Mouse (Mus musculus): ENCODE measurements around the gene Pald1. TPM values are rescaled to one million over a fixed set of nuclear protein-coding genes. Genes with fewer than 3 reads are reported as not detected.

Pald1 gene
- total RNA-seq, 2 experiments from 2014 or later, result 4.0 to 7.2 TPM

GRCm38 (mm10) chr10:61357658-61358057 is 25.7 kb downstream of the Pald1 start:
- TF ChIP-seq CTCF (IDR thresholded peaks at IDR 0.05), result peak; percentile 36; the same call in 1 of the 2 replicates
- intact Hi-C loops (cut with DNase I), result no loop called here
- DNase-seq, result peak; percentile 66
- Histone ChIP-seq H3K27ac (peak overlapping the region; percentile 20), H3K4me3 (no peak overlapping the region)

- intact Hi-C loops (cut with DNase I), result no loop called here
- Histone ChIP-seq H3K27ac (no peak overlapping the region), H3K4me3 (no peak overlapping the region)
- TF ChIP-seq CTCF (IDR thresholded peaks at IDR 0.05), result no peak
- no peak for DNase-seq
Observed at GRCm38 (mm10) chr10:61356568-61356967, 26.8 kb downstream of the Pald1 start.

GRCm38 (mm10) chr10:61356095-61356494 is 27.2 kb downstream of the Pald1 start:
- H3K27ac ChIP-seq, result no peak overlapping the region
- intact Hi-C loops (cut with DNase I), result no loop called here
- H3K4me3 ChIP-seq, result no peak overlapping the region
- no peak for DNase-seq
- TF ChIP-seq CTCF (IDR thresholded peaks at IDR 0.05), result peak; percentile 39; the same call in 1 of the 2 replicates

- no peak overlapping the region for H3K27ac ChIP-seq
- no peak for DNase-seq
- no peak overlapping the region for H3K4me3 ChIP-seq
- TF ChIP-seq CTCF (IDR thresholded peaks at IDR 0.05), result no peak
- intact Hi-C loops (cut with DNase I), result no loop called here
Observed at GRCm38 (mm10) chr10:61355611-61356010, 27.7 kb downstream of the Pald1 start.

GRCm38 (mm10) chr10:61351216-61351615 is 32.1 kb downstream of the Pald1 start:
- TF ChIP-seq CTCF (IDR thresholded peaks at IDR 0.05), result no peak
- H3K4me3 ChIP-seq, result no peak overlapping the region
- no peak overlapping the region for H3K27ac ChIP-seq
- DNase-seq, result no peak
- intact Hi-C loops (cut with DNase I), result no loop called here

DNA sequence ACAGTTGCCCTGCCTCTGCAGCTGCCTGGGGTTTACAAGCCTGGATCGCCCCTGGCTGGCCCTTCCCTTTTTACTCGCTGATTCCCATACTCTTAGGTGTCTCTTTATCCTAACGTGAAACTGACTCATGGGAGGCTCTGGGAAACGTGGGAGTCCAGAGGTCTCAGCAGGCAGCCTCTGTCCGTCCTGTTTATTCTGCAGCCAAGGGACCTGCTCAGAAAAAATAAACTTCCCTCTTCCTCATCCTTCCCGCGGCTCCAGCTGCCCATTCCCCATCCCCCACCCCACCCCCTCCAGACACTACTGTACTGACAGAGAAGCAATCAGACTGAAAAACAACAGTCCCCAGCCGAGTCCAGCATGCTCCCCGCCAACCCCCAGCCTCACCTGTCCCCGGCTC is 37.0 kb downstream of the Pald1 start:
- Histone ChIP-seq H3K27ac (0 out of 2 replicates have a peak overlapping the region, but pooled peaks have one; percentile 1), H3K4me3 (no peak overlapping the region)
- no peak for TF ChIP-seq CTCF (IDR thresholded peaks at IDR 0.05)
- DNase-seq, result no peak
- intact Hi-C loops (cut with DNase I), result loop anchor here (10.0 kb wide), 1 partner anchor 308 kb away; no protein-coding TSS in a partner anchor

- intact Hi-C loops (cut with DNase I), result loop anchor here (10.0 kb wide), 1 partner anchor 310 kb away; no protein-coding TSS in a partner anchor
- TF ChIP-seq CTCF (IDR thresholded peaks at IDR 0.05), result no peak
- Histone ChIP-seq H3K4me3 (no peak overlapping the region), H3K27ac (no peak overlapping the region)
- no peak for DNase-seq
Observed at GRCm38 (mm10) chr10:61345179-61345578, 38.2 kb downstream of the Pald1 start.

- Histone ChIP-seq H3K4me3 (no peak overlapping the region), H3K27ac (no peak overlapping the region)
- DNase-seq, result peak; percentile 82
- intact Hi-C loops (cut with DNase I), result loop anchor here (5.0 to 10.0 kb wide), 2 partner anchors 38 to 311 kb away; partner anchors contain the start of gene Pald1
- TF ChIP-seq CTCF (IDR thresholded peaks at IDR 0.05), result peak; percentile 92
Observed at GRCm38 (mm10) chr10:61343950-61344349, 39.4 kb downstream of the Pald1 start.

DNA sequence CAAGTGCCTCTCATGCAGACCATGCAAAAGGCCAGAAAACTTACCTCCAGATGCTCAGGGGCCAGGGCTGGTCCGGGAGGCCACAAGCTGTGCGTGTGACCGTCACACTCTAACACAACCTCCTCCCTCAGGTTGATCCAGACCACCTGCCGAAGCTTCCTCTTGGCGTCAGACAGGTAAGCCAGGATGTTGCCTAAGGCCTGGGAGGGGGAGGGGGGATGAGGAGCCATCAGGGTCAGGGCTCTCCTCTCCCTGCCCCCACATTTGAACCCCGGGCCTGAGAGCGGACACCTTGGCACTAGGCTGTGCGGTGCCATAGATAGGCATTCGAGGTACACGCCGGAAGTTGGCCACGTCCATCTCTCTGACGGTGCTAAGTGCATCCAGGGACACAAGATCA is 40.6 kb downstream of the Pald1 start:
- no peak for TF ChIP-seq CTCF (IDR thresholded peaks at IDR 0.05)
- Histone ChIP-seq H3K4me3 (no peak overlapping the region), H3K27ac (no peak overlapping the region)
- intact Hi-C loops (cut with DNase I), result loop anchor here (5.0 to 10.0 kb wide), 2 partner anchors 40 to 312 kb away; partner anchors contain the start of gene Pald1
- no peak for DNase-seq

GRCm38 (mm10) chr10:61341557-61341956 is 41.8 kb downstream of the Pald1 start:
- no peak overlapping the region for H3K27ac ChIP-seq
- intact Hi-C loops (cut with DNase I), result loop anchor here (1.0 to 10.0 kb wide), 3 partner anchors 41 to 313 kb away; partner anchors contain the start of gene Pald1
- peak; percentile 86 for DNase-seq
- no peak overlapping the region for H3K4me3 ChIP-seq
- peak; percentile 96 for TF ChIP-seq CTCF (IDR thresholded peaks at IDR 0.05)

DNA sequence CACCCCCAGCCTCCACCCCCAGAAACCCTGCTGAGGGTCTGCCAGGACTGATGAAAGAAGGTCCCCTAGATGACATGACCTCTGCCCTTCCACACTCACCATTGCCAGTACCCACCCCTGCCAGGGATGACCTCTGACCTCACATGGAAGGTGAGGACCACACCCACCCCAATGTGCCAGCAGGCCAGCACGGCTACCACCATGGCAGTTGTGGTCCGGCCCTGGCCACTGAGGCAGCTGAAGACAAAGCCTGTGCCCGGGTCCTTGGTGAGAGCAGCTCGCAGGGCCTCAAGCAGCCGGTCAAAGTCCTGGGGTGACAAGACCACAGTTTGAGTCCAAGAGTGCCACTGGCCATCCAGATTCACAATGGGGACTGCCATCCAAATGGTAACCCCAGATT is 42.3 kb downstream of the Pald1 start:
- no peak overlapping the region for H3K4me3 ChIP-seq
- no peak for TF ChIP-seq CTCF (IDR thresholded peaks at IDR 0.05)
- intact Hi-C loops (cut with DNase I), result loop anchor here (1.0 to 10.0 kb wide), 3 partner anchors 41 to 314 kb away; partner anchors contain the start of gene Pald1
- DNase-seq, result no peak
- no peak overlapping the region for H3K27ac ChIP-seq

DNA sequence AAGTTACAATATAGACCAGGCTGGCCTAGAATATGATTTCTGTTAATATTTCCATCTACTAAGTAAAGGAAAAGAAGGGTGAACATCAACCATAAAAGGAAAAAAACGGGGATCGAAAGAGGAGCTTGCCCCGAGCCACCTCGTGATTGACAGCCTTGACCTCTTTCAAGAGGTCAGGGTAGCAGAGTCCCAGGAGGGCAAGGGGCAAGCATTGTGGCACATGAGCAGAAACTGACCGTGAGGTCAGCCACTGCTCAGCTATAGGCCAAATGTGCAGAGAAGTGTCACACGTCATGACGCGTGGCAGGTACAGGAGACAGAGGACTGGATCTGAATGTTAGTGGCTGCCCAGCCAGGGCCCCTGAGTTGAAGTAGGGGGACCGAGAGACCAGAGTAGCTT is 43.1 kb downstream of the Pald1 start:
- Histone ChIP-seq H3K4me3 (no peak overlapping the region), H3K27ac (no peak overlapping the region)
- DNase-seq, result no peak
- no peak for TF ChIP-seq CTCF (IDR thresholded peaks at IDR 0.05)
- intact Hi-C loops (cut with DNase I), result loop anchor here (5.0 to 10.0 kb wide), 2 partner anchors 42 to 315 kb away; partner anchors contain the start of gene Pald1

GRCm38 (mm10) chr10:61339216-61339615 is 44.1 kb downstream of the Pald1 start:
- DNase-seq, result no peak
- intact Hi-C loops (cut with DNase I), result no loop called here
- Histone ChIP-seq H3K27ac (no peak overlapping the region), H3K4me3 (no peak overlapping the region)
- TF ChIP-seq CTCF (IDR thresholded peaks at IDR 0.05), result peak; percentile 36

GRCm38 (mm10) chr10:61337665-61338064 is 45.7 kb downstream of the Pald1 start:
- no peak for DNase-seq
- intact Hi-C loops (cut with DNase I), result loop anchor here (1.0 to 2.0 kb wide), 2 partner anchors 63 to 138 kb away; no protein-coding TSS in a partner anchor
- H3K27ac ChIP-seq, result no peak overlapping the region
- TF ChIP-seq CTCF (IDR thresholded peaks at IDR 0.05), result no peak
- no peak overlapping the region for H3K4me3 ChIP-seq
